Mouse (Mus musculus): ENCODE results near the gene Prss16.

- TF ChIP-seq CTCF (IDR thresholded peaks at IDR 0.05; ENCODE audit: low read depth, low read length) (no peak), POLR2AphosphoS5 (IDR thresholded peaks at IDR 0.05; ENCODE audit: insufficient replicate concordance, low read depth, low read length) (no peak), GATA1 (IDR thresholded peaks at IDR 0.05; ENCODE audit: borderline replicate concordance, low read length) (no peak), TAL1 (conservative IDR thresholded peaks at IDR 0.05; ENCODE audit: low read depth, low read length) (no peak)
These were observed 3.0 kb downstream of the Prss16 start for GRCm38 (mm10) chr13:22006334-22007120.

Measured in G1E (cell line).